Mouse (Mus musculus) heart, postnatal 0 days (tissue): Measurements from ENCODE around the gene Rai14.

Source experiments
- CTCF ChIP-seq: IDR thresholded peaks from 2 replicates; pipeline ENCODE4 v1.5.1; 2016; ENCODE audit warnings: antibody characterized with exemption, control low read depth, low read depth
- EP300 ChIP-seq: IDR thresholded peaks from 2 replicates; pipeline ENCODE4 v1.6.1; 2016; ENCODE audit warnings: antibody characterized with exemption, low read depth

DNA sequence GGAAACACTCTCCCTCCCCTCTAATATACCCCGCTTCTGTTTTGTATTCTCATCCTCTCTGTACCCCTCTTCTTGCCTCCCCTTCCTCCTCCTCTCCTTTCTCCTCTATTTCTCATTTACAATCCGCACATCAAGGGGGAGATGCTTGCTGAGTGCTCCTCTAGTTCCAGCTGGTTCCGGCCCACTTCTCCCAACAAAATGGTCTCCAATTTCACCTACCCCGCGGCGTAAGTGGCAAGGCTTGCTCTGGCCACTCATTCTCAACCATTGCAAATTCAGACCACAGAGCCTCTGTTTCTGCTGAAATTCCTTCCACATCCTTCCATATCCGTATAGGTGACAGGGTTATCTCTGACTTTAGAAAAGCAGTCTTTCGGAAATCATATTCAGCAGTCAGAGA, 20.8 kb upstream of the Rai14 start:
- TF ChIP-seq CTCF, result no peak
- TF ChIP-seq EP300, result no peak
